Mouse (Mus musculus) forebrain, embryonic 16.5 days (tissue): ENCODE measurements at regions not wholly inside any gene's neighbourhood (a gene's known extent, or its start where the extent isn't known, plus 50 kb on each side); places are given as distances from the start of the nearest gene placed in this dataset.

Experiments
- ATAC-seq: fragments of 200-750 bp; cut with Nextera tagmentation; 2 replicates; pipeline ENCODE4 v1.8.0; 2017; ENCODE audit warnings: mild to moderate bottlenecking, moderate library complexity
- H3K27ac ChIP-seq: fragments of 300-500 bp; sonication (generic); 2 replicates; pipeline ENCODE4 v1.5.1; 2014; ENCODE audit warnings: low read length, control low read depth
- H3K27me3 ChIP-seq: fragments of 300-500 bp; sonication (generic); replicated peaks from 2 replicates; pipeline ENCODE4 v1.6.1; 2014; ENCODE audit warnings: low read length; ENCODE audit not compliant: control insufficient read depth, insufficient read depth
- H3K36me3 ChIP-seq: fragments of 300-500 bp; sonication (generic); 2 replicates; pipeline ENCODE4 v1.6.1; 2014; ENCODE audit not compliant: control insufficient read depth, insufficient read depth
- H3K4me1 ChIP-seq: fragments of 300-500 bp; sonication (generic); replicated peaks from 2 replicates; pipeline ENCODE4 v1.6.1; 2014; ENCODE audit warnings: low read length; ENCODE audit not compliant: control insufficient read depth, insufficient read depth
- H3K4me2 ChIP-seq: fragments of 300-500 bp; sonication (generic); 2 replicates; pipeline ENCODE4 v1.6.1; 2014; ENCODE audit warnings: mild to moderate bottlenecking, low read length, control low read depth
- H3K4me3 ChIP-seq: fragments of 300-500 bp; sonication (generic); replicated peaks from 2 replicates; pipeline ENCODE4 v1.5.1; 2014; ENCODE audit warnings: mild to moderate bottlenecking, low read length, control low read depth
- H3K9ac ChIP-seq: fragments of 300-500 bp; sonication (generic); replicated peaks from 2 replicates; pipeline ENCODE4 v1.6.1; 2014; ENCODE audit warnings: low read depth, low read length, control low read depth
- H3K9me3 ChIP-seq: fragments of 300-500 bp; sonication (generic); 2 replicates; pipeline ENCODE4 v1.6.1; 2016; ENCODE audit warnings: low read length; ENCODE audit not compliant: control insufficient read depth
- WGBS: fragments of 180-500 bp; shearing (Covaris S2); extraction: QIAGEN DNeasy Blood & Tissue Kit; methylation state at CpG from one replicate; pipeline ENCODE4 v1.1.7; 2014; 5-methylcytosine and 5-hydroxymethylcytosine counted together

DNA sequence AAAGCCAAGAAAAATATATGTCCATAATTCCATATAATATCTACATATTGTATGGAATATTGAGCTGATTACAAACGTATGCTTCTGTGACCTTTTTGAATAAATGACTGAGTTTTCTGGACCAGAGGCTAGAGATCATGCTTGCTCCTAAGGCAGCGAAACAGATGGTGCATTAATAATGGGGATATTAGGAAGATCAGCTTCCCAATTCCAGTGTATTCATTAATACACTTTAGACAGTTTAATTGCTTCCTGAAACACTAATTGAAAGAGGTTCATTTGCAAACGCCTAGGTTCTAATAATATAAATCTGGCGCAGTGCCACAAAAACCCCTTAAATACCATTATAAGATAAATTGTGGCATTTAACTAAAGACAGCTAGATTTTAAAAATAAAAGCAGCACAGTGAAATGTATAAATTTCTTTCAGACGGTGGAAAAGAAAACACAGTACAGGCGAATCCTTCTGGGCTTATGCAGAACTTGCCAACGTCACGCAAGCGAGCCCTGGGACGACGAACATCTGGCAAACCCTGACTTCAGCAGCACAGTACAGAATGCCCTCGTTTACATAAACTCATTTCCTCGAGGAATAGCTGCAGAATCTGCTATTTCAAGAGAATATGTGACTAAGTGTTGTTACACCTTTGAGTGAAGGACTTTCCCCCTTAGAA, 608.6 kb upstream of the Klhl29 start:
- 16% methylated on average over 13 of the region's 13 CpGs for WGBS
- no peaks in the 10 kb centered on the region for H3K9me3 ChIP-seq
- peak overlapping the region; percentile 56; the same call in 1 of the 2 replicates for H3K27ac ChIP-seq
- H3K36me3 ChIP-seq: no peaks in the 10 kb centered on the region
- H3K27me3 ChIP-seq: no peaks in the 10 kb centered on the region
- ATAC-seq: peak; percentile 92
- H3K4me1 ChIP-seq: peaks cover 6% of the 10 kb centered on the region
- H3K4me2 ChIP-seq: peak overlapping the region; percentile 20; the same call in 1 of the 2 replicates
- H3K9ac ChIP-seq: no peak overlapping the region
- H3K4me3 ChIP-seq: no peak overlapping the region

- Histone ChIP-seq H3K4me2 (no peak overlapping the region), H3K4me1 (peaks cover 6% of the 10 kb centered on the region), H3K36me3 (no peaks in the 10 kb centered on the region), H3K9ac (no peak overlapping the region), H3K9me3 (no peaks in the 10 kb centered on the region), H3K4me3 (no peak overlapping the region), H3K27me3 (no peaks in the 10 kb centered on the region), H3K27ac (no peak overlapping the region)
- WGBS: 41% methylated on average over 1 of the region's 1 CpGs
- no peak for ATAC-seq
Measured at GRCm38 (mm10) chr12:5982096-5982495, 606.6 kb upstream of the Klhl29 start.

DNA sequence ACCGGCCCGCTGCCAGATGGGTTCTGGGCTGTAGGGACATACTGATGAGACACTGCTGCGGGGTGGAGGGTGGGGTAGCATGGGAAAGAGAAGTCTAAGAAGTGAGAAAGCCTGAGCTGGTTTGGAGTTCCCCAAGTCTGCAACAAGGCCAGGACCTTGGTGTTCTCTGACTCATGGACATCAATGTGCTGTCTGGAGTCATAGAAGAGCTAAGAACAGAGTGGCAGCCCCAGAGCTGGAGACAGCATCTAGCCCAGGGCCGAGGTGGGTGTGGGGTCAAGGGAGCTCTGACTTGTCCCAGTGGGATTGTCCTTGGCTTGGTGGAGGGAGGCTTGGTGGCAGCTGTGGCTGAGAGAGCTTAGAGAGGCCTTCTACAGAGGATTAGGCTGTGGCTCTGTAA, 600.4 kb upstream of the Klhl29 start:
- H3K9ac ChIP-seq: no peak overlapping the region
- H3K4me1 ChIP-seq: no peaks in the 10 kb centered on the region
- no peaks in the 10 kb centered on the region for H3K36me3 ChIP-seq
- no peak overlapping the region for H3K27ac ChIP-seq
- H3K4me2 ChIP-seq: no peak overlapping the region
- H3K4me3 ChIP-seq: no peak overlapping the region
- 92% methylated on average over 4 of the region's 4 CpGs for WGBS
- H3K9me3 ChIP-seq: no peaks in the 10 kb centered on the region
- no peaks in the 10 kb centered on the region for H3K27me3 ChIP-seq
- no peak for ATAC-seq

DNA sequence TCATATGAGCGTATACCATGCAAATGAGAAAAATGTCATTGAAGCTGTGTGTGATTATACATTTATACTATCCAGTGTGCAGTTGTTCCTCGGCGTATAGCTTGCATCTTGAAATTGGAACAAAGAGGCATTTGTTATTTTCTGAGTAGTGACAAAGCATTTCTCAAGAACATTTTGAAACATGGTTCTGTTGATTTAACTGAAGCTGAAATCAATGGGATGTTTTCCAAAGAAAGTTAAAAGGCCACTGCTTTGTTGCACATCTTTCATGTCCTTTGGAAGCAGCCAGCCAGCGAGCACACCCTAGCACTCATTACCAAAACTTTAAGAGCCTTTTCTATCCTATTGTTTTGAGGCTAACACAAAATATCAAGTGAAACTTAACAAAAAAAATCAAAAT, 594.1 kb upstream of the Klhl29 start:
- Histone ChIP-seq H3K9ac (no peak overlapping the region), H3K27me3 (no peaks in the 10 kb centered on the region), H3K4me2 (no peak overlapping the region), H3K4me3 (no peak overlapping the region), H3K9me3 (no peaks in the 10 kb centered on the region), H3K27ac (no peak overlapping the region), H3K36me3 (no peaks in the 10 kb centered on the region), H3K4me1 (no peaks in the 10 kb centered on the region)
- no peak for ATAC-seq
- whole genome bisulfite sequencing: 83% methylated on average over 4 of the region's 4 CpGs

GRCm38 (mm10) chr12:5956141-5956540, 580.7 kb upstream of the Klhl29 start:
- Histone ChIP-seq H3K4me3 (no peak overlapping the region), H3K9ac (no peak overlapping the region), H3K36me3 (no peaks in the 10 kb centered on the region), H3K4me1 (no peaks in the 10 kb centered on the region), H3K9me3 (no peaks in the 10 kb centered on the region), H3K27ac (no peak overlapping the region), H3K27me3 (no peaks in the 10 kb centered on the region), H3K4me2 (no peak overlapping the region)
- WGBS: 72% methylated on average over 2 of the region's 2 CpGs
- no peak for ATAC-seq

- Histone ChIP-seq H3K36me3 (no peaks in the 10 kb centered on the region), H3K4me1 (no peaks in the 10 kb centered on the region), H3K27ac (no peak overlapping the region), H3K4me2 (no peak overlapping the region), H3K9ac (no peak overlapping the region), H3K4me3 (no peak overlapping the region), H3K27me3 (no peaks in the 10 kb centered on the region), H3K9me3 (no peaks in the 10 kb centered on the region)
- ATAC-seq: no peak
- WGBS: 32% methylated on average over 5 of the region's 5 CpGs
Measured at GRCm38 (mm10) chr12:5955564-5955963, 580.1 kb upstream of the Klhl29 start.

DNA sequence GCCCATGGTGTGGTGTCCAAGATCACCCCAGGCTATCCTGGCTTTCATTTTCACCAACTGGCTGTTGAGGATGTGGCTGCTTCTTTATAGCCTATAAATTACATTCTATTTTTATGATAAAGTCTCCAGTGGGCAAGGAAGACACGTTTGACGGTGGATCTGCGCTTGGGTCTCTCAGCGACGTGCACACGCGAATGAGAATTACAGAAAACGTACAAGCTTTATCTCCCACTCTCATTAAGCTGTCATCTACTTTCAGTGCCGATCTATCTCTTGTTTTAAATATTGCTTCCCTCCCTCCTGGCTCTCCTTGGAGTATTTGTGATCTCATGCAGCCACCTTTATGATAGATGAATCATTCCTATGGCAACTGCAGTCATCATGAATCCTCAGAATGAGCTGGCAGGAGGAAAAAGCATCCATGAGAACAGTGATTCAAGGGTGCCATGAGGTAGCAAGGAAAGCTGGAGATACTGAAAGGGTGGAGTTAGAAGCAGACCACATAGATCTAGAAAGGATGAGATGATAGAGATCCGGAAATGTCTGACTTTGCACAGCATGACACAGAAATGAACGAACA, 568.0 kb upstream of the Klhl29 start:
- H3K4me3 ChIP-seq: no peak overlapping the region
- H3K9me3 ChIP-seq: no peaks in the 10 kb centered on the region
- WGBS: 81% methylated on average over 11 of the region's 11 CpGs
- no peaks in the 10 kb centered on the region for H3K4me1 ChIP-seq
- H3K27ac ChIP-seq: no peak overlapping the region
- no peak for ATAC-seq
- no peak overlapping the region for H3K4me2 ChIP-seq
- no peak overlapping the region for H3K9ac ChIP-seq
- no peaks in the 10 kb centered on the region for H3K27me3 ChIP-seq
- no peaks in the 10 kb centered on the region for H3K36me3 ChIP-seq

DNA sequence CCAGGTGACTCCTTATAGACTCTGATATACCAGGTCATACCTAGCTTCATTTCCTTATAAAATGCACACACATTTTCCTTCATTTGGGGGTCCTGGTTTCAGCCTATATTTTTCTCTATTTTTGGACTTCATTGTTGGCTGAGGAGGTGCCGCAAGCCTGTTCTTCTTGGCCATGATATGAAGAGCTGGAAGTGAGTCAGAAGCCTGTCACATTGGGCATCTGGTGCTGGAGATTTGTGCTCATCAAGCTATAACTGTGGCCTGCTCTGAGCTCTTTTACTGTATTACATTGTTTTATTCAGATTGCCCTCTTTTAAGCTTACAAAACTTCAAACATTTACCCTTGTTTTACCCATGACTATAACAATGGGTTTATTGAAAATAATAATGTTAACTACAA, 545.8 kb upstream of the Klhl29 start:
- no peak overlapping the region for H3K9ac ChIP-seq
- H3K9me3 ChIP-seq: no peaks in the 10 kb centered on the region
- H3K4me2 ChIP-seq: no peak overlapping the region
- 0 out of 2 replicates have a peak, but pooled peaks have one; percentile 59 for ATAC-seq
- peaks cover 8% of the 10 kb centered on the region; the same call in 1 of the 2 replicates for H3K4me1 ChIP-seq
- no peak overlapping the region for H3K27ac ChIP-seq
- WGBS: 61% methylated on average over 1 of the region's 1 CpGs
- no peak overlapping the region for H3K4me3 ChIP-seq
- no peaks in the 10 kb centered on the region for H3K27me3 ChIP-seq
- no peaks in the 10 kb centered on the region for H3K36me3 ChIP-seq

DNA sequence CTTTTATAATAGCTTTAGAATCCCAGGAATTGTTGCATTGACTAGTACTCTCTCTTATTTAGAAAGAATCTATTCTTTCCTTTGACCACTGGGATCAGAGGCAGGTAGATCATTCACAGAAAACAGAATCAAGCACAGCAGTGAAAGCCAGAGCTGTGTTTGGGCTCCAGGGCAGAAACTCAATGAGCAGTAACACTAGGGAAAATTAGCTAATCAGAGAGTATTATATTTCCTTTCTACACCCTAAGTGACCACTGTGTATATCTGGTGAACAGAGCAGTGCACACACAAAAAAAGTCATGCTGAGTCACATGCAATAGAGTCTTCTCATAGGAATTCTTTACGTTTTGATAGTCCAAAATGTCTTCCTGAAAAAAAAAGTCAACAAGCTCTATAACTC, 542.5 kb upstream of the Klhl29 start:
- 53% methylated on average over 1 of the region's 1 CpGs for WGBS
- H3K4me1 ChIP-seq: peaks cover 6% of the 10 kb centered on the region; the same call in 1 of the 2 replicates
- no peaks in the 10 kb centered on the region for H3K27me3 ChIP-seq
- no peak overlapping the region for H3K4me2 ChIP-seq
- no peak for ATAC-seq
- H3K27ac ChIP-seq: no peak overlapping the region
- no peaks in the 10 kb centered on the region for H3K9me3 ChIP-seq
- no peak overlapping the region for H3K9ac ChIP-seq
- H3K36me3 ChIP-seq: no peaks in the 10 kb centered on the region
- H3K4me3 ChIP-seq: no peak overlapping the region
